Mouse (Mus musculus): ENCODE results near the gene Rbms3.

Gene Rbms3

DNA sequence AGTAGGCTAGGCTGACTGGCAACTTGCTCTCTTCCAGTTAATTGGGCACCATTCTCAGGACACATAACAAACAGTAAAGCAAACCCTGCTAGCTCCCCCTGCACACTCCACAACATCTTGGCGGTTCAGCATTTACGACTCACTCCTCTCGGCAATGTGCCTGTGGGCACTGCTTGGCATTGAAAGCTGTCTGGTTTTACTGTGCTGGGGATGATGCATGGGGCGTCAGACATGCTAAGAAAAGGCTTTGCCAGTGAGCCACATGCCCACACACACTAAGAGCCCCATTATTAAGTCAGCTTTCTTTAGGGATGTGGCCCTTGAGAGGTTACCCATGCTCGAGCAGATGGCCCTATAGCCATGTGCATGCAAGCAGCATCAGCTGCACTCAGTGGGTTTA lies 820.5 kb downstream of the Rbms3 start:
- DNase-seq, result no peak

GRCm38 (mm10) chr9:116808401-116808800 lies 821.3 kb downstream of the Rbms3 start:
- no peak for DNase-seq

GRCm38 (mm10) chr9:116807166-116808081 lies 822.3 kb downstream of the Rbms3 start:
- peak; percentile 76 for DNase-seq

GRCm38 (mm10) chr9:116803292-116803731 lies 826.4 kb downstream of the Rbms3 start:
- DNase-seq, result no peak

GRCm38 (mm10) chr9:116802602-116803001 lies 827.1 kb downstream of the Rbms3 start:
- DNase-seq, result no peak

DNA sequence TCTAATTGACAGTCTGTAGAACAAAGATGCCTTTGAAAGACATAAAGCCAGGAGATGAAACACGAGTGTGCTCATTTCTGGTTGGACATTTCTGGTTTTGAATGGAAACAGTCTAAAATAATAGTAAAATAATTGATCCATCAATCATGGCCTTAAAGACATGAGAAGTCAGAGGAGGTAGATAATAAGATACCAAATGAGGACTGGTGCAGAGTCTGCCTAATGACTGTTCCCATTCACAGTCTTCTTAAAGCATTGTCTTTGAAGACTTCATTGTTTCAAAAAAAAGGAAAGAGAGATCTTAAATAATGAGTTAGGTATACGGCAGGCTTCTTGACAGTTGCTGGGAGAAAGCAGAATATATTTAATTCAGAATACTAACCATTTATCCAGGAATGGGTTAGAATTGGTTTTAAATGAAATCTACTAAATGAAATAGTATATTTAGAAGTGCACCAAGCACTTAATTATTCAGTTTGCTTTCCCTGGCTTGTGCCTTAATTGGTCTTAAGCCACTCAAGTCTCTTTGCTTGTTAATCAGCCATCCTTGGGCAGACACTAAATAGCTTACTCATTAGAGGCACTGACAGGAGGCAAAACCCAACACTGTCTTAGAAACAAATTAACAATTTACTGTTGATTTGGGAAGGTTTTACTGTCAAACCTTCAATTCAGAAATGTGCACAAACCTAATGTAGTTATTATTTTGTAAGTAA lies 834.3 kb downstream of the Rbms3 start:
- no peak for DNase-seq

DNA sequence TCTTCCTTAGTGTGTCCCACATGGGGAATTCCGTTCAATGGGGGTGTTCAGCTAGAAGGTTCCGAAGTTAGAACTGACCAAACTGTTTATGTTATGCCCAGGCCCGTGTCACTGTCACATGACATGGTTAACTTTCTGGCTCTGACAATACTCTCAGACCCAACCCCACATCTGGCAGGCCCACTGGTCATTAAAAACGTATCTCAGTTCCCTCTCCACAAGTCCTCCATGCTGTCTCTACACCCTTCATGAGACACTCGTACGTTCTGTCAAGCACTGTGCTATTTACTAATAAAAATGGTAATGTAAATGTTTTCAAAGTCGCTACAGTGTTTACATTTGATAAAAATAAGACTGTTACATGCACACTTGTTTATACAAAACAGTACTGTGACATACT lies 837.9 kb downstream of the Rbms3 start:
- DNase-seq, result no peak

DNA sequence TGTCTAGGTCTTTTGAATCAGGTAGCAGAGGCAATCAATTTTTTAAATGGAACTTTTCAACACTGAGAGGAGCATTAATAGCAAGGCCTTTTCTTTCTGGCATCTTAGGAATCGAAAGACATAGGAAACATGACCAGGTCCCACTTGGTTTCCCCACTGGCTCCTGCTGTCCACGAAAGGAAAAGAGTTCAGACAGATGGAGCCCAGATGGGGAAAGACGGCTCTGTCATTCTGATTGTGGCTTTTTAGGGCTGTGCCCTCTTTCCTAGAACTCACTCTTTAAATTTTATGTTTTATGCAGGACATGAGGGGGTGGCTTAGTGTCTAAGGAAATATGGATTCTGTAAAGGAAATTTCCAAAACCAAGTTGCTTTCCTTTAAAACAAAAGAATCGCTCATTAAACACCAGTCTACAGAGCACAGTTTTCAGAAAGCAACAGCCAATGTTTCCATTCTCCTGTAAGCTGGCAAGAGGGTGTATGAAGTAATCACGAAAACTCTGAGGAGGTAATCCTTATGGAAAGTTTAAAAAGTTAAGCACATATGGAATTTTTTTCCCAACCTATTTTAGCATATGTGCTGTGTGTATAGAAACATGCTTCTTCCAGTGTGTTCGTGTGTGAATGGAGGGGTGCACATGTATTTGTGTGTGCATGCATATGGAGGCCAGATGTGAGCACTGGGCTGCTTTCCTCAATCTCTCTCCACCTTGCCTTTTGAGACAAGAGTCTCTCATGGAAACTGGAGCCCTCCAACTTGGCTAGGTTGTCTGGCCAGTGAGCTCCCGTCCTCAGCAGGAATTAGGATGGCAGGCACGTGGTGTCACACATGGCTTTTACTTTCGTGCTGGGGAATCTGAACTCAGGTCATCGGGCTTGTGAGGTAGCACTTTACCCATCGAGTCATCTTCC lies 843.3 kb downstream of the Rbms3 start:
- DNase-seq, result peak; percentile 55

DNA sequence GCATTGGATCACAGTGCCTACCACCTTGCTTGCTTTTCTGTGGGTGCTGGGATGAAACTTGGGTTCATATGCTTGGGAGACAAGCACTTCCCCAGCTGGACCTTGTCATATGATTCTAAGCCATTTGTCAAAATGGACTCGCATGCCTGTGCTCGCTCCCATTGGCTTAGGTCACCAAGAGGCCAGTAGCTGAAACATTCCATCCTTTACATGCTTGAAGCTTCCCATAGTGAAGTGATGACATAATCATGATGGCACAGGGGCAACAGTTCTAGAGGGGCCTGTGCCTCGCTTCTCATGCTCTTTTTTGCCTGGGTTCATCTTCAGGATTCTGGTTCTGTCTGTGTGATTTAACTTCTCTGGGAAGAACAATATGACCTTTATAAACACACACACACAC lies 857.9 kb downstream of the Rbms3 start:
- DNase-seq, result peak; percentile 48

- DNase-seq, result no peak
These were observed 860.2 kb downstream of the Rbms3 start for GRCm38 (mm10) chr9:116769358-116770054.

GRCm38 (mm10) chr9:116762395-116763025 lies 867.2 kb downstream of the Rbms3 start:
- peak; percentile 47 for DNase-seq

DNA sequence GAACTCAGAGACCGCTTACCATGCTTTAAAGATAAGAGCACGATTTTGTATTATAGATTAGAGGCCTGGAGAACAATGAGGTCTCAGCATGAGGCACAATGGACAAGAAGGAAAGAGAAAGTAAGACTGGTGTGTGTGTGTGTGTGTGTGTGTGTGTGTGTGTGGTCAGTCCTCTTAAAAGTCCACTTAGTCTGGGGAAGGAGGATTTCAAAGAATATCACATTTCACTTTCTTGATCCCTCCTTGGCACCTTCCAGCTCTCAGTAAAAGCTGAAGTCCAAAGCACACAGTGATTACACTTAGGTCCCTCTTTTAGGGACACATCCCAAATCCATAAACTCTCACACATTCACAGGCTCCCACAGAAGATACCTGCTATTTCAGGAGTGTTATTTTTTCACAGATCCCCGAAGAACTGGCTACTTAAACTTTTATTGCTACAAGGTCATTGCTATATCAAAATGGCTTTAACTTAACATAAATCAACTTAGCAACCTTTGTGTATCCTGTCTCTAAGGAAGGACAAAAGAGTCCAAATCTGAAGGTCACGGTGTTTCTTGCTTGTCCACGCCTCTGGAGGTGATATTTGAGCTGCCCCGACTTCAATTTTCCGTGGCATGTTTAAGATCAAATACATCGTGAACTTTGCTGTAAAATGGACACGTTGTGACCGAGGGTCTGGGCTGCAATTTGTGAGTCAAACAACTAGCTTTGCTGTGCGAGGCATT lies 880.7 kb downstream of the Rbms3 start:
- DNase-seq, result peak; percentile 56

DNA sequence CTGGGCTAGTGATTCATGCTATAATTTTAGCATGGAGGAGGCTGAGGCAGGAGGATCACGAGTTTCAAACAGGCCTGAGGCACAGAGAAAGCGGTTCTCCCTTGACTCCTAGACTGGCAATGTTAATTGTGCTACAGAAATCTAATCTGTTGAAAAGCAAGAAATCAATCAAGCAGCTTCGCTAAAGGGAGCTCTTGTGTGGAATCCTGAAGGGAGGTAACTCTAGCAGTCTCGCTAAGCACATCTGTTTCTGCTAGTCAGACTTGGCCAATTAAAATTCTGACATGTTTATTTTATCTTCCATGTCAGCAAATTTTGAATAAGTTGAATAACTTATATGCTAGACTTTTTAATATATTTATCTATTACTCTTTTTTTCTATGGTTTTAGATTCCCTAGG lies 881.4 kb downstream of the Rbms3 start:
- DNase-seq, result peak; percentile 38

DNA sequence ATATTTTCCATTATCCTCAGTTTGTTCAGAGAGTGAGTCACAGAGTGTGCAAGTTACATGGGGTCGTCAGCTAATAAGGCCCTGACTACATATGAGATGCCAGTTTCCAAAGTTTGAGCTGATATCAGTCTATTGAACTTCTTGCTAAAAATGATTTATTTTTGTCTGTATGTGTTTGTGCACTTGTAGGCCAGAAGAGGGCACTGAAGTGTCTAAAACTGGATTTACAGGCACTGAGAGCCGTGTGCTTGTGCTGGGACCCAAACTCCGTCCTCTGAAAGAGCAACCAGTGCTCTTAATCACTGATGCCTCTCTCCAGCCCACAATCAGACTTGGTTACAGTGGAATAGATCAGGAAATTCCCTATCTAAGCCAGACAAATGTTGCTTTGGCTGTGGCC lies 882.8 kb downstream of the Rbms3 start:
- no peak for DNase-seq

DNA sequence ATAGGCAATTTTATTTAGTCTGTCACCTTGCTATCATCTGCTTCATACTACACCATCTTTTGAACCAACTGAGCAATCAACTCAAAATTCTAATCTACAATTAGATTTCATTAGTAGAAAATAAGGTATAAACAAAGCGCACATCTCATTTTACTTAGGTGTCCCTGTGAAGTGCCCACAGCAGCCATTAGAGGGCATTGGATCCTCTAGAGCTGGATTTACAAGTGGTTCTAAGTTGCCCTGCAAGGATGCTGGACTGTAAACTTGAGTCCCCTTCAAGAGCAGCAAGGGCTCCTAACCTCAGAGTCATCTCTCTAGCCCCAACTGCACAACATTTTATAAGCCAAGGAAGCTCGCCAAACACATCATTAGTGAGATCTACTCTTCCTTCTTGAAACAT lies 891.9 kb downstream of the Rbms3 start:
- peak; percentile 25 for DNase-seq

DNA sequence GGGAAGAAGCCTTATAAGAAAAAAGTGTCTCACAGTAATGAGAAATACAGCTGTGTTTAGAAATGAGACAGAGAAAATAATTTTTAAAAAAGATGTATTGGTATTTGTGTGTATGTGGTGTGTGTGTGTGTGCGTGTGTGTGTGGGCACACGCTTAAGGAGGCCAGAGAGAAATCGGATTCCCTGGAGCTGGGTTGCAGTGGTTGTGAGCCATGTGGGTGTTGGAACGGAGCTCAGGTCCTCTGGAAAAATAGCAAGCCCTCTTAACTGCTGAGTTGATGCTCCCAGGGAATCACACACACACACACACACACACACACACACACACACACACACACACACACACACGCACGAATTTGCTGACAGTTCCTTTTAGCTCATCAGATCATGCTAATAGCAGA lies 900.5 kb downstream of the Rbms3 start:
- DNase-seq, result no peak

DNA sequence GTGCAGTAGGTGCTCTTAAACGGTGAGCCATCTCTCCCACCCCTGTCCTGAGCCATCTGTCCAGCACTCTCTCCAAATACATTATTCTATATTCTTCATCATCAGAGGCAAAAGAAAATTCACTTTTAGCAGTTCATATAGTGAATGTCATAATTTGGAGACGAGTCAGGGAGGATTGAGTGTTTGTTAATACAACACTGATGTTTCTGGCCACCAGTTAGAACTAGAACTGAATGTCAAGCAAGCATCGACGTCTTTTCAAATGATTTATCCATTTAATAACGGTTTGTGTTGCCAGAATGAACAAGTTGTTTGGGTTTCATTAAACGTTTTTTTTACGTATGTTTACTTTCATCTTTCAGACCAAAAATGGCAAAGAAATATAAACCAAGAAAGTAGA lies 901.1 kb downstream of the Rbms3 start:
- no peak for DNase-seq

DNA sequence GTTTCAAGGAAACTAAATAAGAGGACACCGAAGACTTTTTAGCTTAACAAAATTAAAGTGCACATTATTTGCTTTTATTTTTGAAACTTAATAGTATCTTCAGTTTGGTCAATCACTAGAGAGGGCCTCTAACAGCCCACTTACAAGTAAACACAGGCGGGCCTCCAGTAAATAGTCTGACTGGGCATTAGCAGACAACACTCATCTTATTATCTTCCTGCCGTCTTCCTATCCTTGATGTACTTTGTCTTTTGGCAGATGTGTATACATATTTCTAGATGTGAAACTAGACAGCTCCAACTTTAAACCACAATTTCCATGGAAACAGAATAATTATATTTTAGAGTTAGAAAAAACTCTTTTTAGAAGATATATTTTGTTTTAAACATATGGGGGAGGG lies 901.6 kb downstream of the Rbms3 start:
- no peak for DNase-seq

DNA sequence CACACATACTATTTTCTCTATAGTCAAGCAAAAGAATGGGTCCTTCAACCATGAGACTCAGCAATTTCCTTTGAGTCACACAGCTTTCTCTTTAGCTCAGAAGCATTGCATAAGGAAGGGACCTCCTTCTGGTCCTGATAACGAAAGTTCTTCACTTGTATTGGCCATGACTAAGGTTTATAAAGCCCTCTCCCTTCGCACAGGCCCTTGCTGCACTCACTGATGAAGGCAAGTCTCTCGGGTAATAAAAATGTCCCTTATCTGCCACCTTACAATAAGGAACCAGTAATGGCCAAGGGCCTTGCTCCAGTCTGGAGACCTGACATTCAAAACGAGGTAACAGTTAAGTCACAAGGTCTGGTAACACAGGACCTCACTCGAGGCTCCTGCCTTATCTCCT lies 905.1 kb downstream of the Rbms3 start:
- no peak for DNase-seq

DNA sequence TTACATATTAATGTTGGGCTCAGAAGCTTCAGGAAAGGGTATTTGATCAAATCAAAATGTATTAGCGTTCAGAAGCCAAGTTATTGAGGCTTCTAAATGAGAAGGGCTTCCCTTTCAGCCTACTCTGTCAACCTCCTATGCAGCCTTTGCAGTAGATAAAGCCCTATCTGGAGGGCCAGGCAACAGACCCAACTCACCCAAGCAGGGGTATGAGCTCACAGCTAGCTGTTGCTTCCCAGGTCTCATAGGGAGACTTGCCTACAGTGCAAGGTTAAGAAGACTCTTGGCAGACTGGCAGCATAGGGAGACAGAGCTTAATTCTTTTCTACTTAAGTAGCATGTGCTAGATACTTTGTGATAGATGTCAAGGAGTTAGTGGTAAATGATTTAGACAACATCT lies 926.6 kb downstream of the Rbms3 start:
- no peak for DNase-seq

GRCm38 (mm10) chr9:116702611-116703010 lies 927.1 kb downstream of the Rbms3 start:
- DNase-seq, result no peak
